Mouse (Mus musculus) skeletal muscle tissue, adult 2 months (tissue): ENCODE results near the gene Ino80.

Source experiments
- DNase-seq: peaks from one replicate; pipeline ENCODE4 v3.0.0-alpha.2; 2012; ENCODE audit warnings: low read depth, low spot score

Ino80 gene

GRCm38 (mm10) chr2:119324576-119325318 lies 152.7 kb downstream of the Ino80 start:
- DNase-seq = no peak

GRCm38 (mm10) chr2:119323866-119324575 lies 153.5 kb downstream of the Ino80 start:
- DNase-seq = no peak
